Mouse (Mus musculus): ENCODE results near the gene Hectd4. TPM values are rescaled to one million over a fixed set of nuclear protein-coding genes. Genes with fewer than 3 reads are reported as not detected.

Gene Hectd4
- total RNA-seq, 2 experiments from 2014 or later, result 11.3 to 11.5 TPM

DNA sequence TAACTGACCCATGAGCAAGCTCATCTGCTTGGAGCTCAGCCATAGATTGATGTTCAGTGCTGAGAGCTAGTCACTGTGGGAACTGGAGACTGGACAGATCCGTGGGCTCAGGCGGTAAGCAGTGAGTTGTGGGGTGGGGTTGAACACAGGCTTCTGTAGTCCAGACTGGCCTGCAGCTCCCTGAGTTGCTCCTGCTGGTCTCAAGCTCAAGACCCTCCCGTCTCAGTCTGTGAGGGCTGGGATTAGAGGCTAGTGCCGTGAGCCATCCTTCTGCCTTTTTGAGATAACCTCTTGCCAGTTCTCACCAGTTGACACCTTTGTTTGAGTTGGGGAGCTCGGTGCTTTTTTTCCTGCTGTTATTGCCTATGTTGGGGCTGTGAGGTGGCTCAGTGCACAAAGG is 180.8 kb downstream of the Hectd4 start:
- DNase-seq, result no peak
- intact Hi-C loops (cut with DNase I; ENCODE audit: low total_unique reads), result no loop called here

DNA sequence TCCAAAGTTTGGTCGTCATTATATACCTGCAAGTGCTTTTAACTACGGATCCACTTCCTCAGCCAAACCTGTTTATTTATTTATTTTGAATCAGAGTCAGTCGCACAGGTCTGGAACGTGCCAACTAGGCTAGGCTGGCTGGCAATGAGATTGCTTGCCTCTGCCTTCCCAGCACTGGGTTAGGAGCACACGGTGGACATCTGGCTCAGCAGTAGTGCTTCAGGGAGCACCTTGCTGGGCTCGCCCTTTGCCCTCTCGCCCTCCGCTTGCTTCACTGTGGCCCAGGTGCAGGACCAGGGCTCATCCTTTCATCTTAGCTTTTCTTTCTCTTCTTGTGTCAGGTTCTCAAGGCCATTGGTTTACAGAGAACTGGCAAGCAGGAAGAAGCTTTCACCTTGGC is 187.8 kb downstream of the Hectd4 start:
- intact Hi-C loops (cut with DNase I; ENCODE audit: low total_unique reads), result no loop called here
- no peak for DNase-seq

GRCm38 (mm10) chr5:121410975-121411374 is 191.0 kb downstream of the Hectd4 start:
- intact Hi-C loops (cut with DNase I; ENCODE audit: low total_unique reads), result no loop called here

More at GRCm38 (mm10) chr5:121410975-121411374, 191.0 kb downstream of the Hectd4 start:
- DNase-seq, result no peak

Other genes with a start within 250 kb of the Hectd4 start
- gene Rph3a, start 210.1 kb upstream of the Hectd4 start, total RNA-seq (2021), result under 1 TPM in 1 of 2 experiments, not detected in 1; 0.06 TPM
- gene Ptpn11, start 28.8 kb upstream of the Hectd4 start, total RNA-seq (2021), result 10 to 100 TPM; 62.2 to 62.4 TPM
- 100 to 1,000 TPM; 596 to 649 TPM for gene Rpl6, start 15.7 kb upstream of the Hectd4 start, total RNA-seq (2021)
- 10 to 100 TPM; 34.9 to 35.5 TPM for gene Trafd1, start 165.4 kb downstream of the Hectd4 start, total RNA-seq (2021)
- gene Naa25, start 177.7 kb downstream of the Hectd4 start, total RNA-seq (2021), result 10 to 100 TPM; 19.9 to 20.5 TPM
- 1 to 10 TPM; 4.4 to 4.8 TPM for gene Tmem116, start 231.7 kb downstream of the Hectd4 start, total RNA-seq (2021)
- 10 to 100 TPM; 50.7 to 61.3 TPM for gene Erp29, start 232.3 kb downstream of the Hectd4 start, total RNA-seq (2021)